Mouse (Mus musculus) heart, adult 2 months (tissue): ENCODE measurements around the gene Svs6.
A peak's percentile ranks its signal among the peaks of the same experiment; 100 is the strongest.
"Not testable (repeated sequence)": the region's sequence is repeated elsewhere in the genome, so short reads cannot be mapped to it uniquely, and the experiment has no call there.

Experiments
- CTCF ChIP-seq: fragments of 200-600 bp; IDR thresholded peaks from 2 replicates; pipeline ENCODE4 v1.8.1; 2022; ENCODE audit warnings: antibody characterized with exemption, mild to moderate bottlenecking, moderate library complexity
- POLR2A ChIP-seq: fragments of 200-500 bp; IDR thresholded peaks from 2 replicates; pipeline ENCODE4 v1.6.1; 2011; ENCODE audit warnings: mild to moderate bottlenecking, low read depth, low read length, control low read depth; ENCODE audit not compliant: insufficient read depth

GRCm38 (mm10) chr2:164347697-164348096 lies 31.1 kb downstream of the Svs6 start:
- peak; percentile 12; the same call in 1 of the 2 replicates for TF ChIP-seq CTCF
- not testable (repeated sequence) for TF ChIP-seq POLR2A
